Mouse (Mus musculus): ENCODE results near the gene Rapgef4. TPM values are rescaled to one million over a fixed set of nuclear protein-coding genes. Genes with fewer than 3 reads are reported as not detected.

The Rapgef4 gene
- total and polyA plus RNA-seq, 3 experiments: 0.33 TPM; not detected in 2

DNA sequence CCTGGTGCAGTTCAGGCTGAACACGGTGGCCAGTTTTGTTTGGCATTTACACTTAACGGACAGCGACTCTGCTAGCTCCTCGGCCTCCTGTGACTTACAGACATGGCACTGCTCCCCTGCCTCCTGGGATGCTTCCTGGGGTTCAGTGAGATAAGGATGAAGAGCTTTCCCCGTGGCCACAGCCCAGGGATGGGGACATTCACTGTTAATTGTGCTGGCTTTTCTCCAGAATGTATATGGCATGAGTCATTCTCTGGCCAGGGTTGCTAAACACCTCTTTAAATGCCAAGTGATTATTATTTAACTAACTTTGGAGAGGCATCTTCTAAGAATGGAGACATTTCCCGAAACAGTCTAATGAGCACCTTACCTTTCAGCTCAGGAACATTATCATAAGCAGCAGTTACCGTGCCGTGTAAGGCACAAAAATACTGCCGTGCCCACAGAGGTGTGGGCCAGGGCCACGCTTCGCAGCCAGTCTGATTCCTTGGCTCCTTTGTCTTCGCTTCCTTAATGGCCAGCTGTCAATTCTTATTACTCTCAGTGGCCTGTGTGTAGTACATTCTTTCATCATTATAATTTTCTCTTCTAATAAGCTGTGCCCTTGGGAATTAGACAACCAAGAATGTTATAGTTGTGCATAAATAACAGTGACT, 126.6 kb downstream of the Rapgef4 start:
- no peaks in the 10 kb centered on the region for H3K27me3 ChIP-seq (ENCODE audit: insufficient read depth, low read length)
- no peaks in the 10 kb centered on the region for H3K4me1 ChIP-seq (ENCODE audit: insufficient read depth, low read depth, low read length)
- no peaks in the 10 kb centered on the region for H3K36me3 ChIP-seq (replicated peaks)
- no peak overlapping the region for H3K4me3 ChIP-seq (ENCODE audit: low read depth, low read length)
- no peak for TF ChIP-seq GATA2 (IDR thresholded peaks at IDR 0.05; ENCODE audit: borderline replicate concordance, low read depth, low read length)
- TF ChIP-seq TAL1 (conservative IDR thresholded peaks at IDR 0.05; ENCODE audit: low read depth, low read length): no peak
- no peak for TF ChIP-seq POLR2AphosphoS5 (IDR thresholded peaks at IDR 0.05; ENCODE audit: insufficient replicate concordance, low read depth, low read length)
- TF ChIP-seq GATA1 (IDR thresholded peaks at IDR 0.05; ENCODE audit: borderline replicate concordance, low read length): no peak
- no peak for TF ChIP-seq CTCF (IDR thresholded peaks at IDR 0.05; ENCODE audit: low read depth, low read length)
- ATAC-seq (ENCODE audit: extremely low read depth, insufficient number of reproducible peaks, low FRiP score, poor library complexity, severe bottlenecking) (no peak), DNase-seq (ENCODE audit: low spot score) (no peak)
- no peaks in the 10 kb centered on the region for H3K9me3 ChIP-seq (replicated peaks)

DNA sequence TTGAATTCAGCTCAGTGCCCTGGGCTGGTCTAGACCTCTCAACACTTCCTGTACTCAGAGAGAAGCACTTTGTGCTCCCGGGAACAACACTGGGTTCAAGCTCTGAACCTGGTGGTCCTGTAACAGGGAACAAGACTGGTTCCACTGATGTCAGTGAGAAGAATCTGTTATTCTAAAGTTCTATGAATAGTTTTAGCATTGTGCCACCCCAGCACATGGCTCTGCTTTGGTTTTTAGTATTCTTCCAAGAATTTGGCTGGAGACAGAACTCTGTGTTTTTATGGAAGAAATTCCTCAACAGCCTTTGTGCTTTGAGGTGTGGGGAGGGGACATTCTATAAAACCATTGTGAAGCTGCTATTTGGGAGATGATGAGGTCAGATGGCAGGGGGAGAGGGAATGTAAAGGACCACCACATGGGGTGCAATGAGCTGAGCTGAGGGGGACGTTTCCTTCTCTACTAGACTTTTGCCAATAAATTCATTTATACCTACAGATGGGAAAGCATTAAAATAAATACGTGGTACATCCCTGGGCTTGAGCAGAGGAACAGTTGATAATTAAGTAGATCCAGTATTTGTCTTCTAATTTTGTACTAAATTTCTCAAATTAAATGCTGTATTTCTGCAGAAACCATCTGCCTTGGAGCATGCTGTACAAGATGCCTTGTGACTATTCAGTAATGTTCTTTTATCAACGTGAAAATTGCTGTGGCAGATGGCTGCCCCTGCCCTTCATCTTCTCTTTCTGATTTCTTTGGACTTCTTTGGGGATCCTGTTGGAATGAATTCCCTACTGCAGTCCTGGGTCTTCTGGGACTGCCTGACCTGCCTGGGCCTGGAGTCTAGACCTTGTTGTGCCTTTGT, 127.6 kb downstream of the Rapgef4 start:
- ATAC-seq (ENCODE audit: extremely low read depth, insufficient number of reproducible peaks, low FRiP score, poor library complexity, severe bottlenecking) (no peak), DNase-seq (ENCODE audit: low spot score) (no peak)
- TF ChIP-seq GATA2 (IDR thresholded peaks at IDR 0.05; ENCODE audit: borderline replicate concordance, low read depth, low read length) (no peak), GATA1 (IDR thresholded peaks at IDR 0.05; ENCODE audit: borderline replicate concordance, low read length) (no peak), POLR2AphosphoS5 (IDR thresholded peaks at IDR 0.05; ENCODE audit: insufficient replicate concordance, low read depth, low read length) (no peak), TAL1 (conservative IDR thresholded peaks at IDR 0.05; ENCODE audit: low read depth, low read length) (no peak), CTCF (IDR thresholded peaks at IDR 0.05; ENCODE audit: low read depth, low read length) (no peak)

DNA sequence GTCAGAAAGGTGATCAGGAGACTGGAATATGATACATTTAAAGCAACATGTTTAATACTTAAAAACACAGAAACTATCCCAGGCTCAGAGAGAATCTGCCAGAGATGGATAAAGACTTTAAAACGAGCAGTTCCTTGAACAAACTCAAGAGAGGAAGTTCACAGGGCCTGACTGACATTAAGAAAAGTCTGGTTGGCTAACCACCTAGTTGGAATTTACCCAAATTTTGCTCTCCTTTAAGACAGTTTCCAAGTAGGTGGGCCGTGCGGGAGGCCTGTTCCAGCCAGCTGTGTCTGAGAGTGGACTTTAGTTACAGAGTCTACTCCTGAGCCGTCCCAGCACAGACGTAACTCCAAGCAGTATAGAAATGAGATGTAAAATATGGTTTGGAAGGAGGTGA, 129.4 kb downstream of the Rapgef4 start:
- Histone ChIP-seq H3K4me3 (ENCODE audit: low read depth, low read length) (no peak overlapping the region), H3K9me3 (replicated peaks) (no peaks in the 10 kb centered on the region), H3K27me3 (ENCODE audit: insufficient read depth, low read length) (no peaks in the 10 kb centered on the region; the same call in 1 of the 2 replicates), H3K4me1 (ENCODE audit: insufficient read depth, low read depth, low read length) (no peaks in the 10 kb centered on the region), H3K36me3 (replicated peaks) (no peaks in the 10 kb centered on the region)
- DNase-seq (ENCODE audit: low spot score) (no peak), ATAC-seq (ENCODE audit: extremely low read depth, insufficient number of reproducible peaks, low FRiP score, poor library complexity, severe bottlenecking) (no peak)
- TF ChIP-seq TAL1 (conservative IDR thresholded peaks at IDR 0.05; ENCODE audit: low read depth, low read length) (no peak), POLR2AphosphoS5 (IDR thresholded peaks at IDR 0.05; ENCODE audit: insufficient replicate concordance, low read depth, low read length) (no peak), CTCF (IDR thresholded peaks at IDR 0.05; ENCODE audit: low read depth, low read length) (no peak), GATA2 (IDR thresholded peaks at IDR 0.05; ENCODE audit: borderline replicate concordance, low read depth, low read length) (no peak), GATA1 (IDR thresholded peaks at IDR 0.05; ENCODE audit: borderline replicate concordance, low read length) (no peak)

More for the DNA sequence above, 127.6 kb downstream of the Rapgef4 start:
- no peaks in the 10 kb centered on the region for H3K4me1 ChIP-seq (ENCODE audit: insufficient read depth, low read depth, low read length)
- no peaks in the 10 kb centered on the region; the same call in 1 of the 2 replicates for H3K27me3 ChIP-seq (ENCODE audit: insufficient read depth, low read length)
- no peak overlapping the region for H3K4me3 ChIP-seq (ENCODE audit: low read depth, low read length)
- H3K36me3 ChIP-seq (replicated peaks): no peaks in the 10 kb centered on the region
- no peaks in the 10 kb centered on the region for H3K9me3 ChIP-seq (replicated peaks)

DNA sequence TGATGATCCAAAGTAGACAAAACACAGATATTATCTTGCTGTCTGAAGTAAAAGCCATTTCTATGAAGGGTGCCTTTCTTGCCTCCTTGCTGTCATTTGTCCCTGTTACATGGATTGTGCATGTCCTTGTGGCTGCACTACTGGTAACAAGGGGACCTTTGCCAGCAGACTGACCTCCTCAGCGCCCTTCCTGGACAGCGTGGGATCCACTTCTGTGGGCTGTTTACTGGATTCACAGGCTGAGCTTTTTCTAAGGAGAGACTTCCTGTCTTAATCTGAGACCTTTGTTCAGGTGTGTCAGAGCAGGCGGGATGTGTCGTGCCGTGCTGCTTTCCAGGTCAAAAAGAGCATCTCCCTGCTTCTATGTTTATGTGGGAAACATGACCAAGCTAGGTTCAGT, 132.7 kb downstream of the Rapgef4 start:
- H3K9me3 ChIP-seq (replicated peaks): no peaks in the 10 kb centered on the region
- peaks cover 5% of the 10 kb centered on the region; the same call in 1 of the 2 replicates for H3K27me3 ChIP-seq (ENCODE audit: insufficient read depth, low read length)
- no peaks in the 10 kb centered on the region for H3K4me1 ChIP-seq (ENCODE audit: insufficient read depth, low read depth, low read length)
- H3K36me3 ChIP-seq (replicated peaks): no peaks in the 10 kb centered on the region
- no peak for TF ChIP-seq GATA1 (IDR thresholded peaks at IDR 0.05; ENCODE audit: borderline replicate concordance, low read length)
- no peak for TF ChIP-seq POLR2AphosphoS5 (IDR thresholded peaks at IDR 0.05; ENCODE audit: insufficient replicate concordance, low read depth, low read length)
- TF ChIP-seq CTCF (IDR thresholded peaks at IDR 0.05; ENCODE audit: low read depth, low read length): no peak
- no peak for TF ChIP-seq GATA2 (IDR thresholded peaks at IDR 0.05; ENCODE audit: borderline replicate concordance, low read depth, low read length)
- DNase-seq (ENCODE audit: low spot score) (no peak), ATAC-seq (ENCODE audit: extremely low read depth, insufficient number of reproducible peaks, low FRiP score, poor library complexity, severe bottlenecking) (no peak)
- H3K4me3 ChIP-seq (ENCODE audit: low read depth, low read length): no peak overlapping the region

DNA sequence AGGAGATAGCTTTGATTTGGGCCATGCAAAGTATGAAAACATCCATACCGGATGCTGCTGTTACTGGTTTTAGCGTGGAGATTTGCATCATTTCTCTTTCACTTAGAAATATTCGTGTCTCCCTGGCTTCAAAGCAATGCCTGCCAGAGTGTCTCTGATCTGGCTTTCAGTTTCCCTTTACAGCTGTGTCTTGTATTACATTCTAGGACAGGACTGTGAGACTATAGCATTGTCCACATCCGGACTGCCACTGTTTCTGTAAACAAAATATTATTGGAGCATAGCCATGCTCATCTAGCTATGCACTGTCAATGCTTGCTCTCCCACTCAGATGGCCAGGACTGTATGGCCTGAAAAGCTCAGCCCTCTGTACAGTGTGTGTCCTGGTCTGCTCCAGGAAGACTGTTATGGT, 133.1 kb downstream of the Rapgef4 start:
- Histone ChIP-seq H3K4me1 (ENCODE audit: insufficient read depth, low read depth, low read length) (no peaks in the 10 kb centered on the region), H3K4me3 (ENCODE audit: low read depth, low read length) (no peak overlapping the region), H3K9me3 (replicated peaks) (no peaks in the 10 kb centered on the region), H3K36me3 (replicated peaks) (no peaks in the 10 kb centered on the region), H3K27me3 (ENCODE audit: insufficient read depth, low read length) (peaks cover 5% of the 10 kb centered on the region; the same call in 1 of the 2 replicates)
- DNase-seq (ENCODE audit: low spot score) (no peak), ATAC-seq (ENCODE audit: extremely low read depth, insufficient number of reproducible peaks, low FRiP score, poor library complexity, severe bottlenecking) (no peak)
- TF ChIP-seq TAL1 (conservative IDR thresholded peaks at IDR 0.05; ENCODE audit: low read depth, low read length) (no peak), POLR2AphosphoS5 (IDR thresholded peaks at IDR 0.05; ENCODE audit: insufficient replicate concordance, low read depth, low read length) (no peak)

DNA sequence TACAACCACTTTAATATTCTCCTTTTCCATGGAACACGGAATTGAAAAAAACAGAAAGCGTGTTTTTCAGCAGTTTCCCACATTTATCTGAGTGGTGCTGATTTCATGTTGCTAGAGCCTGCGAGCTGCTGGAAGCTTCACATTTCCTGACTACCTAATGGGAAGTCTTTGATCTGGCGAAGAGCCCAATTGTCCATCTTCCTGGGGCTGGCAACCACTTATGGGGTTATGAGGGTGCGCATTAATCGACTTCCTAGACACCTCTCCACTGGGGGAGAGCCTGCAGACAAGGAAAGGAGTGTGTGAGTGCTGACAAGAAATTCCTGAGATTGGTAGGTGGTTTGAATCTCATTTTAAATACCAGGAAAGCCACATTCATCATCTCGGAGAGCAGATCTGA, 135.1 kb downstream of the Rapgef4 start:
- no peaks in the 10 kb centered on the region for H3K9me3 ChIP-seq (replicated peaks)
- TF ChIP-seq POLR2AphosphoS5 (IDR thresholded peaks at IDR 0.05; ENCODE audit: insufficient replicate concordance, low read depth, low read length) (no peak), GATA1 (IDR thresholded peaks at IDR 0.05; ENCODE audit: borderline replicate concordance, low read length) (no peak), CTCF (IDR thresholded peaks at IDR 0.05; ENCODE audit: low read depth, low read length) (no peak), GATA2 (IDR thresholded peaks at IDR 0.05; ENCODE audit: borderline replicate concordance, low read depth, low read length) (no peak), TAL1 (conservative IDR thresholded peaks at IDR 0.05; ENCODE audit: low read depth, low read length) (no peak)
- DNase-seq (ENCODE audit: low spot score) (no peak), ATAC-seq (ENCODE audit: extremely low read depth, insufficient number of reproducible peaks, low FRiP score, poor library complexity, severe bottlenecking) (no peak)
- no peaks in the 10 kb centered on the region for H3K36me3 ChIP-seq (replicated peaks)
- no peak overlapping the region for H3K4me3 ChIP-seq (ENCODE audit: low read depth, low read length)
- peaks cover 5% of the 10 kb centered on the region; the same call in 1 of the 2 replicates for H3K27me3 ChIP-seq (ENCODE audit: insufficient read depth, low read length)
- H3K4me1 ChIP-seq (ENCODE audit: insufficient read depth, low read depth, low read length): no peaks in the 10 kb centered on the region
